Mouse (Mus musculus): ENCODE measurements at regions not wholly inside any gene's neighbourhood (a gene's known extent, or its start where the extent isn't known, plus 50 kb on each side); places are given as distances from the start of the nearest gene placed in this dataset.

- H3K9ac ChIP-seq = no peak overlapping the region
- H3K9me3 ChIP-seq = no peaks in the 10 kb centered on the region
- peaks cover 20% of the 10 kb centered on the region for H3K4me1 ChIP-seq
- WGBS = 59% methylated on average over 4 of the region's 4 CpGs
- H3K36me3 ChIP-seq = no peaks in the 10 kb centered on the region
- H3K27ac ChIP-seq = no peak overlapping the region
- no peak overlapping the region for H3K4me2 ChIP-seq
- no peak overlapping the region for H3K4me3 ChIP-seq
- no peak for ATAC-seq (ENCODE audit: insufficient number of reproducible peaks, low FRiP score, low TSS enrichment, low read depth)
- no peaks in the 10 kb centered on the region for H3K27me3 ChIP-seq
Observed at GRCm38 (mm10) chr1:75656592-75656991, 110.5 kb downstream of the Slc4a3 start.

GRCm38 (mm10) chr1:75660336-75661100 is 114.5 kb downstream of the Slc4a3 start:
- Histone ChIP-seq H3K27me3 (no peaks in the 10 kb centered on the region), H3K36me3 (no peaks in the 10 kb centered on the region), H3K4me3 (no peak overlapping the region), H3K4me2 (no peak overlapping the region), H3K9me3 (no peaks in the 10 kb centered on the region), H3K27ac (no peak overlapping the region), H3K4me1 (peaks cover 16% of the 10 kb centered on the region), H3K9ac (no peak overlapping the region)
- WGBS = 85% methylated on average over 7 of the region's 7 CpGs
- ATAC-seq (ENCODE audit: insufficient number of reproducible peaks, low FRiP score, low TSS enrichment, low read depth) = no peak

GRCm38 (mm10) chr1:75662141-75662990 is 116.3 kb downstream of the Slc4a3 start:
- Histone ChIP-seq H3K36me3 (no peaks in the 10 kb centered on the region), H3K9ac (no peak overlapping the region), H3K4me2 (peak overlapping the region; percentile 15; the same call in 1 of the 2 replicates), H3K9me3 (no peaks in the 10 kb centered on the region), H3K27me3 (no peaks in the 10 kb centered on the region), H3K27ac (no peak overlapping the region), H3K4me1 (peaks cover 12% of the 10 kb centered on the region), H3K4me3 (no peak overlapping the region)
- WGBS = 8% methylated on average over 17 of the region's 17 CpGs
- peak; percentile 63; the same call in 1 of the 2 replicates for ATAC-seq (ENCODE audit: insufficient number of reproducible peaks, low FRiP score, low TSS enrichment, low read depth)

GRCm38 (mm10) chr1:75667736-75668269 is 121.7 kb downstream of the Slc4a3 start:
- no peak overlapping the region for H3K4me3 ChIP-seq
- no peak overlapping the region for H3K27ac ChIP-seq
- 34% methylated on average over 6 of the region's 6 CpGs for WGBS
- no peaks in the 10 kb centered on the region for H3K36me3 ChIP-seq
- no peaks in the 10 kb centered on the region for H3K9me3 ChIP-seq
- no peak for ATAC-seq (ENCODE audit: insufficient number of reproducible peaks, low FRiP score, low TSS enrichment, low read depth)
- peaks cover 8% of the 10 kb centered on the region for H3K4me1 ChIP-seq
- H3K9ac ChIP-seq = no peak overlapping the region
- H3K4me2 ChIP-seq = no peak overlapping the region
- peaks cover 3% of the 10 kb centered on the region; the same call in 1 of the 2 replicates for H3K27me3 ChIP-seq

GRCm38 (mm10) chr1:75676295-75676694 is 130.2 kb downstream of the Slc4a3 start:
- H3K27ac ChIP-seq = no peak overlapping the region
- 80% methylated on average over 4 of the region's 4 CpGs for WGBS
- no peak overlapping the region for H3K4me3 ChIP-seq
- 0 out of 2 replicates have a peak, but pooled peaks cover 6% of the 10 kb centered on the region for H3K4me1 ChIP-seq
- H3K4me2 ChIP-seq = no peak overlapping the region
- H3K9ac ChIP-seq = no peak overlapping the region
- no peaks in the 10 kb centered on the region for H3K27me3 ChIP-seq
- no peaks in the 10 kb centered on the region for H3K9me3 ChIP-seq
- ATAC-seq (ENCODE audit: insufficient number of reproducible peaks, low FRiP score, low TSS enrichment, low read depth) = no peak
- H3K36me3 ChIP-seq = no peaks in the 10 kb centered on the region

- Histone ChIP-seq H3K36me3 (no peaks in the 10 kb centered on the region), H3K9me3 (no peaks in the 10 kb centered on the region; the same call in 1 of the 2 replicates), H3K9ac (no peak overlapping the region), H3K4me1 (0 out of 2 replicates have a peak, but pooled peaks cover 6% of the 10 kb centered on the region), H3K27ac (no peak overlapping the region), H3K4me3 (no peak overlapping the region), H3K27me3 (no peaks in the 10 kb centered on the region), H3K4me2 (no peak overlapping the region)
- no peak for ATAC-seq (ENCODE audit: insufficient number of reproducible peaks, low FRiP score, low TSS enrichment, low read depth)
- 67% methylated on average over 5 of the region's 5 CpGs for WGBS
Observed at GRCm38 (mm10) chr1:75677695-75678094, 131.6 kb downstream of the Slc4a3 start.

GRCm38 (mm10) chr1:75678279-75678678 is 132.2 kb downstream of the Slc4a3 start:
- Histone ChIP-seq H3K4me1 (0 out of 2 replicates have a peak, but pooled peaks cover 6% of the 10 kb centered on the region), H3K27ac (no peak overlapping the region), H3K27me3 (no peaks in the 10 kb centered on the region), H3K9me3 (no peaks in the 10 kb centered on the region; the same call in 1 of the 2 replicates), H3K4me3 (no peak overlapping the region), H3K36me3 (no peaks in the 10 kb centered on the region), H3K4me2 (no peak overlapping the region), H3K9ac (no peak overlapping the region)
- ATAC-seq (ENCODE audit: insufficient number of reproducible peaks, low FRiP score, low TSS enrichment, low read depth) = no peak
- 43% methylated on average over 4 of the region's 4 CpGs for WGBS

GRCm38 (mm10) chr1:75680366-75680765 is 134.3 kb downstream of the Slc4a3 start:
- H3K9me3 ChIP-seq = no peaks in the 10 kb centered on the region; the same call in 1 of the 2 replicates
- no peak for ATAC-seq (ENCODE audit: insufficient number of reproducible peaks, low FRiP score, low TSS enrichment, low read depth)
- H3K4me3 ChIP-seq = no peak overlapping the region
- no peaks in the 10 kb centered on the region for H3K36me3 ChIP-seq
- no peak overlapping the region for H3K4me2 ChIP-seq
- WGBS = 13% methylated on average over 10 of the region's 10 CpGs
- H3K27me3 ChIP-seq = no peaks in the 10 kb centered on the region
- 0 out of 2 replicates have a peak, but pooled peaks cover 6% of the 10 kb centered on the region for H3K4me1 ChIP-seq
- H3K27ac ChIP-seq = no peak overlapping the region
- no peak overlapping the region for H3K9ac ChIP-seq

- no peaks in the 10 kb centered on the region for H3K36me3 ChIP-seq
- no peaks in the 10 kb centered on the region for H3K27me3 ChIP-seq
- H3K9me3 ChIP-seq = no peaks in the 10 kb centered on the region; the same call in 1 of the 2 replicates
- 95% methylated on average over 5 of the region's 5 CpGs for WGBS
- no peak for ATAC-seq (ENCODE audit: insufficient number of reproducible peaks, low FRiP score, low TSS enrichment, low read depth)
- H3K9ac ChIP-seq = no peak overlapping the region
- H3K27ac ChIP-seq = no peak overlapping the region
- 0 out of 2 replicates have a peak, but pooled peaks cover 6% of the 10 kb centered on the region for H3K4me1 ChIP-seq
- no peak overlapping the region for H3K4me3 ChIP-seq
- H3K4me2 ChIP-seq = no peak overlapping the region
Observed at GRCm38 (mm10) chr1:75681913-75682312, 135.8 kb downstream of the Slc4a3 start.

- no peak overlapping the region for H3K4me2 ChIP-seq
- no peak overlapping the region for H3K9ac ChIP-seq
- peaks cover 11% of the 10 kb centered on the region; the same call in 1 of the 2 replicates for H3K4me1 ChIP-seq
- H3K27me3 ChIP-seq = no peaks in the 10 kb centered on the region
- no peaks in the 10 kb centered on the region for H3K36me3 ChIP-seq
- no peak overlapping the region for H3K27ac ChIP-seq
- no peaks in the 10 kb centered on the region for H3K9me3 ChIP-seq
- no peak for ATAC-seq (ENCODE audit: insufficient number of reproducible peaks, low FRiP score, low TSS enrichment, low read depth)
- 80% methylated on average over 1 of the region's 1 CpGs for WGBS
- H3K4me3 ChIP-seq = no peak overlapping the region
Observed at GRCm38 (mm10) chr1:75692781-75693180, 146.7 kb downstream of the Slc4a3 start.

GRCm38 (mm10) chr1:75693231-75693914 is 147.3 kb downstream of the Slc4a3 start:
- WGBS = 27% methylated on average over 12 of the region's 12 CpGs
- ATAC-seq (ENCODE audit: insufficient number of reproducible peaks, low FRiP score, low TSS enrichment, low read depth) = 0 out of 2 replicates have a peak, but pooled peaks have one; percentile 52
- no peak overlapping the region for H3K27ac ChIP-seq

More at GRCm38 (mm10) chr1:75693231-75693914, 147.3 kb downstream of the Slc4a3 start:
- no peaks in the 10 kb centered on the region for H3K27me3 ChIP-seq
- no peak overlapping the region for H3K9ac ChIP-seq
- peaks cover 11% of the 10 kb centered on the region; the same call in 1 of the 2 replicates for H3K4me1 ChIP-seq
- no peak overlapping the region for H3K4me3 ChIP-seq
- H3K9me3 ChIP-seq = no peaks in the 10 kb centered on the region
- H3K4me2 ChIP-seq = no peak overlapping the region
- H3K36me3 ChIP-seq = no peaks in the 10 kb centered on the region

All from limb, embryonic 15.5 days (tissue).